Mouse (Mus musculus) myocyte (in vitro differentiated cells): ENCODE measurements at regions not wholly inside any gene's neighbourhood (a gene's known extent, or its start where the extent isn't known, plus 50 kb on each side); places are given as distances from the start of the nearest gene placed in this dataset.

Experiments
- CEBPB ChIP-seq: IDR thresholded peaks from 2 replicates; pipeline ENCODE4 v1.6.1; 2011; ENCODE audit warnings: mild to moderate bottlenecking, moderate library complexity; ENCODE audit not compliant: poor library complexity, insufficient read depth, severe bottlenecking
- E2F4 ChIP-seq: IDR thresholded peaks from one replicate; pipeline ENCODE4 v1.6.1; 2011; ENCODE audit warnings: mild to moderate bottlenecking, control low read depth, moderate library complexity; ENCODE audit not compliant: insufficient read depth
- MAX ChIP-seq: IDR thresholded peaks from one replicate; pipeline ENCODE4 v1.6.1; 2011; ENCODE audit warnings: low read depth, mild to moderate bottlenecking, control low read depth
- MYOD1 ChIP-seq, 3 experiments: IDR thresholded peaks; one replicate each; pipeline ENCODE4 v1.6.1; 2011; ENCODE audit warnings: control low read depth in 2 of 3, low read depth in 2 of 3, mild to moderate bottlenecking in 2 of 3, moderate library complexity in 1 of 3; ENCODE audit not compliant: insufficient read length in 2 of 3, control insufficient read depth in 1 of 3
- MYOG ChIP-seq, 3 experiments: IDR thresholded peaks; one replicate each; pipeline ENCODE4 v1.6.1; 2011; ENCODE audit warnings: control low read depth in 2 of 3, low read depth in 2 of 3, mild to moderate bottlenecking in 2 of 3; ENCODE audit not compliant: insufficient read length in 2 of 3, control insufficient read depth in 1 of 3, insufficient read depth in 1 of 3
- POLR2A ChIP-seq: IDR thresholded peaks from one replicate; pipeline ENCODE4 v1.6.1; 2011; ENCODE audit warnings: low read depth, mild to moderate bottlenecking, control low read depth, moderate library complexity; ENCODE audit not compliant: insufficient read length
- POLR2AphosphoS2 ChIP-seq: IDR thresholded peaks from one replicate; pipeline ENCODE4 v1.6.1; 2011; ENCODE audit warnings: low read depth, control low read depth; ENCODE audit not compliant: insufficient read length
- REST ChIP-seq: IDR thresholded peaks from one replicate; pipeline ENCODE4 v1.6.1; 2011; ENCODE audit warnings: mild to moderate bottlenecking, control low read depth, moderate library complexity; ENCODE audit not compliant: insufficient read depth, insufficient read length
- SRF ChIP-seq: IDR thresholded peaks from one replicate; pipeline ENCODE4 v1.6.1; 2011; ENCODE audit warnings: low read depth; ENCODE audit not compliant: control insufficient read depth, insufficient read length
- USF1 ChIP-seq: IDR thresholded peaks from one replicate; pipeline ENCODE4 v1.6.1; 2011; ENCODE audit warnings: low read depth, mild to moderate bottlenecking, control low read depth, moderate library complexity

DNA sequence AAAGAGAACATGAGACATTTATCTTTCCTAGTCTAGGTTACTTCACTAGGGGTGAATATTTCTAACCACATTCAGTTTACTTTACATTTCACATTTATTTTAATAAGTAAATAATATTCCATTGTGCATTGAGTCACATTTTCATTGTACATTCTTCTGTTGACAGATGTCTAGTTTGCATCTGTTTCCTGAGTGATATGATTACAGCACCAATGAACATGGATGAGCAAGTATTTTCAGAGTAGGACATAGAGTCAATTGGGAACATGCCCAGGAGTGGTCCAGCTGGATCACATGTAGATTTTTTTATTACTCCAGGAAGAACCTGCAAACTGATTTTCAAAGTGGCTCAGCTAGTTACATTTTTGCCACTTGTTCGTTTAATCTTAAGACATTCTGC, 153.3 kb upstream of the Tusc1 start:
- TF ChIP-seq MYOD1 (IDR thresholded peaks at IDR 0.05; ENCODE audit: control insufficient read depth in 1 of 3, insufficient read length in 2 of 3, low read depth in 2 of 3) = no peak
- TF ChIP-seq POLR2A = no peak
- no peak for TF ChIP-seq MAX
- no peak for TF ChIP-seq POLR2AphosphoS2
- no peak for TF ChIP-seq MYOG (IDR thresholded peaks at IDR 0.05; ENCODE audit: control insufficient read depth in 1 of 3, insufficient read depth in 1 of 3, insufficient read length in 2 of 3, low read depth in 2 of 3)
- TF ChIP-seq USF1 = no peak
- no peak for TF ChIP-seq CEBPB
- no peak for TF ChIP-seq SRF
- no peak for TF ChIP-seq E2F4
- TF ChIP-seq REST = no peak
